Comparison of ENCODE assay signal across 33 mouse cellular contexts in the genomic region with DNA sequence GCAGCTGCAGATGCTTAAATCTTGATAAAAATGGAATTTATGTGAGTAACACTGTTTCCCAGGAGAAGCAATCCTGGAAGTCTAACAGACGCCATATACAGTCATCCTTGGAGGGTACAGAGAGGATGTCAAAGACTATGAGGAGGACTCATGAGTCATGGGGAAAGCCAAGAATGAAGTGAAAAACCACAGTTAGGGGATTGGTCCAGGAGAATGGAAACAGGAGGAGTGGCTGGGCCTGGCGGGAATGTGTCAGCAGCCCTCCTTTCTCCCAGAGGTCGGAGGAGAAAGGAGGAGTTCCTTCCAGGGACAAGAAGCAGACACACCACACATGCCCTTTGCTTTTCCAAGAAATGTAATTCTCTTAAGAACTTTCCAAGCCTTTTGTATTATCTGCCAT. TPM values are rescaled to one million over a fixed set of nuclear protein-coding genes. Genes with fewer than 3 reads are reported as not detected.
DNase-seq lines count a peak whose midpoint lies in the region; ATAC-seq and TF ChIP-seq lines count a peak whose summit lies in the region.
"Had no signal": no experiment of that assay in that cellular context is flagged by ENCODE, and none has a peak within 500 bp of the region (broad histone marks: within the 10 kb centered on the region; RNA-seq: fewer than 3 reads in every experiment).

No protein-coding gene starts in this region.

- DNase-seq in liver = no peak
- no peak for DNase-seq in forebrain, embryonic 11.5 days (ENCODE audit: low spot score)
- DNase-seq in thymus, postnatal 0 days (ENCODE audit: low spot score) = no peak
- DNase-seq: adrenal gland, postnatal 36 days; B cell, adult 2 months; cerebellum, adult 2 months; cerebellum, postnatal 36 days; gastrocnemius, postnatal 14 days; heart, adult 18-20 months; heart, postnatal 4 days; kidney, postnatal 14 days; liver, embryonic 13.5 days; lung, postnatal 4 days; retina, postnatal 1 day; right cerebral cortex, postnatal 14 days; thymus, postnatal 25 days had no signal

- H3K4me1 ChIP-seq in liver, embryonic 12.5 days = peaks cover 84% of the 10 kb centered on the region
- H3K4me1 ChIP-seq in bone marrow, adult 2 months (ENCODE audit: control insufficient read depth, insufficient read depth, low read length) = peaks cover 10% of the 10 kb centered on the region; the same call in 1 of the 2 replicates
- no peaks in the 10 kb centered on the region for H3K4me1 ChIP-seq in forebrain, embryonic 11.5 days (replicated peaks; ENCODE audit: control insufficient read depth, insufficient read depth, low read length)
- H3K4me1 ChIP-seq: lung, embryonic 15.5 days; stomach, embryonic 15.5 days had no signal

- H3K9me3 ChIP-seq in liver, embryonic 12.5 days (replicated peaks) = no peaks in the 10 kb centered on the region
- no peaks in the 10 kb centered on the region for H3K9me3 ChIP-seq in forebrain, embryonic 11.5 days (ENCODE audit: control insufficient read depth, low read length)
- H3K9me3 ChIP-seq: embryonic facial prominence, embryonic 12.5 days; limb, embryonic 12.5 days; liver, embryonic 13.5 days; lung, embryonic 15.5 days; megakaryocyte, embryonic 14.5 days; midbrain, embryonic 12.5 days; stomach, embryonic 15.5 days had no signal

- no peak overlapping the region for H3K4me2 ChIP-seq in liver, embryonic 12.5 days
- peak overlapping the region; percentile 13 for H3K4me2 ChIP-seq in myocyte (ENCODE audit: low read depth)
- H3K4me2 ChIP-seq in forebrain, embryonic 11.5 days (ENCODE audit: low read depth, low read length, severe bottlenecking) = no peak overlapping the region
- H3K4me2 ChIP-seq: embryonic facial prominence, embryonic 12.5 days; heart, embryonic 11.5 days; hindbrain, embryonic 14.5 days; limb, embryonic 12.5 days; liver, embryonic 13.5 days; lung, embryonic 15.5 days; midbrain, embryonic 12.5 days; stomach, embryonic 15.5 days had no signal

- H3K36me3 ChIP-seq in liver, embryonic 12.5 days = peaks cover 54% of the 10 kb centered on the region
- H3K36me3 ChIP-seq in C2C12 (ENCODE audit: control insufficient read depth, insufficient read depth) = no peaks in the 10 kb centered on the region
- no peaks in the 10 kb centered on the region for H3K36me3 ChIP-seq in myocyte (ENCODE audit: control insufficient read depth, insufficient read depth)
- no peaks in the 10 kb centered on the region for H3K36me3 ChIP-seq in forebrain, embryonic 11.5 days (ENCODE audit: control insufficient read depth, insufficient read depth, low read length)
- H3K36me3 ChIP-seq: embryonic facial prominence, embryonic 12.5 days; lung, embryonic 15.5 days; midbrain, embryonic 12.5 days; stomach, embryonic 15.5 days had no signal

- H3K27ac ChIP-seq in liver, embryonic 12.5 days = no peak overlapping the region; the same call in 1 of the 2 replicates
- peak overlapping the region; percentile 14; the same call in 1 of the 2 replicates for H3K27ac ChIP-seq in bone marrow, adult 2 months (ENCODE audit: control insufficient read depth, insufficient read depth, low read depth, low read length, poor library complexity)
- no peak overlapping the region for H3K27ac ChIP-seq in forebrain, embryonic 11.5 days (ENCODE audit: low read depth, low read length)
- H3K27ac ChIP-seq: embryonic facial prominence, embryonic 12.5 days; hindbrain, embryonic 14.5 days; limb, embryonic 12.5 days; lung, embryonic 15.5 days; midbrain, embryonic 12.5 days; stomach, embryonic 15.5 days had no signal

- 66% methylated on average over 3 of the region's 3 CpGs for WGBS in liver, embryonic 12.5 days (ENCODE audit: insufficient replicate concordance)
- 84% methylated on average over 3 of the region's 3 CpGs for WGBS in bone marrow, adult 2 months
- 80% methylated on average over 3 of the region's 3 CpGs for WGBS in forebrain, embryonic 11.5 days

- H3K9ac ChIP-seq in liver, embryonic 12.5 days = 0 out of 2 replicates have a peak overlapping the region, but pooled peaks have one; percentile 15
- H3K9ac ChIP-seq in forebrain, embryonic 11.5 days (ENCODE audit: low read length) = no peak overlapping the region
- H3K9ac ChIP-seq: embryonic facial prominence, embryonic 12.5 days; hindbrain, embryonic 14.5 days; limb, embryonic 12.5 days; liver, embryonic 13.5 days; lung, embryonic 15.5 days; midbrain, embryonic 12.5 days; stomach, embryonic 15.5 days had no signal

- ATAC-seq in liver, embryonic 12.5 days = no peak
- no peak for ATAC-seq in forebrain, embryonic 11.5 days (replicated peaks; ENCODE audit: low FRiP score)
- ATAC-seq in granulocyte monocyte progenitor cell, adult 5-6 weeks (replicated peaks; ENCODE audit: poor library complexity, severe bottlenecking) = no peak
- ATAC-seq: forebrain, embryonic 14.5 days; intestine, postnatal 0 days had no signal

- H3K27me3 ChIP-seq in liver, embryonic 12.5 days (replicated peaks) = no peaks in the 10 kb centered on the region
- no peaks in the 10 kb centered on the region for H3K27me3 ChIP-seq in C2C12 (ENCODE audit: control insufficient read depth, insufficient read depth, insufficient read length)
- no peaks in the 10 kb centered on the region for H3K27me3 ChIP-seq in myocyte (ENCODE audit: control insufficient read depth, insufficient read depth, insufficient read length)
- H3K27me3 ChIP-seq in forebrain, embryonic 11.5 days (ENCODE audit: control insufficient read depth, insufficient read depth, low read length) = no peaks in the 10 kb centered on the region
- H3K27me3 ChIP-seq: CH12.LX; embryonic facial prominence, embryonic 12.5 days; limb, embryonic 12.5 days; liver, embryonic 13.5 days; lung, embryonic 15.5 days; megakaryocyte, embryonic 14.5 days; midbrain, embryonic 12.5 days; stomach, embryonic 15.5 days had no signal

- H3K79me2 ChIP-seq in C2C12 (ENCODE audit: control insufficient read depth, insufficient read depth) = peaks cover 80% of the 10 kb centered on the region
- peaks cover 55% of the 10 kb centered on the region for H3K79me2 ChIP-seq in myocyte (ENCODE audit: control insufficient read depth, insufficient read depth)

- TF ChIP-seq CTCF in C2C12 (IDR thresholded peaks at IDR 0.05; ENCODE audit: control insufficient read depth, insufficient read depth, insufficient read length) = no peak
- no peak for TF ChIP-seq CTCF in bone marrow, adult 2 months (IDR thresholded peaks at IDR 0.05; ENCODE audit: control insufficient read depth, insufficient read depth, low read length)

- TF ChIP-seq POLR2A in bone marrow, adult 2 months (IDR thresholded peaks at IDR 0.05; ENCODE audit: borderline replicate concordance, control insufficient read depth, low read depth, low read length) = no peak
- no peak for TF ChIP-seq POLR2A in myocyte (IDR thresholded peaks at IDR 0.05; ENCODE audit: insufficient read length, low read depth)

- no peak overlapping the region for H3ac ChIP-seq in C2C12 (ENCODE audit: control insufficient read depth, insufficient read length, low read depth)
- no peak overlapping the region for H3ac ChIP-seq in myocyte (ENCODE audit: control insufficient read depth, insufficient read length)

- peaks cover 20% of the 10 kb centered on the region for H3K79me3 ChIP-seq in C2C12 (ENCODE audit: low read depth)

- no peak overlapping the region for H3K4me3 ChIP-seq in liver, embryonic 12.5 days
- H3K4me3 ChIP-seq in C2C12 (ENCODE audit: insufficient read depth, poor library complexity, severe bottlenecking) = no peak overlapping the region
- no peak overlapping the region for H3K4me3 ChIP-seq in bone marrow, adult 2 months (replicated peaks; ENCODE audit: control insufficient read depth, low read depth, low read length)
- no peak overlapping the region for H3K4me3 ChIP-seq in myocyte
- no peak overlapping the region for H3K4me3 ChIP-seq in forebrain, embryonic 11.5 days (ENCODE audit: low read depth, low read length)
- H3K4me3 ChIP-seq: embryonic facial prominence, embryonic 12.5 days; limb, embryonic 12.5 days; liver, embryonic 13.5 days; lung, embryonic 15.5 days; midbrain, embryonic 12.5 days; stomach, embryonic 15.5 days had no signal

TF ChIP-seq in C2C12, 6 proteins besides CTCF, POLR2A, EP300 and RAD21:
- TF ChIP-seq MYOG (IDR thresholded peaks at IDR 0.05; ENCODE audit: control insufficient read depth, extremely low read depth, insufficient read length) (no peak), FOSL1 (IDR thresholded peaks at IDR 0.05; ENCODE audit: insufficient read depth, low read length, poor library complexity, severe bottlenecking) (peak; percentile 76)

TF ChIP-seq in myocyte, 11 proteins besides CTCF, POLR2A, EP300 and RAD21:
- TF ChIP-seq E2F4 (IDR thresholded peaks at IDR 0.05; ENCODE audit: insufficient read depth) (peak; percentile 56), TCF12 (IDR thresholded peaks at IDR 0.05; ENCODE audit: insufficient read depth, poor library complexity, severe bottlenecking) (no peak)

RNA-seq across cellular contexts. Expression of gene Tbxas1, which starts 45.8 kb away (rescaled TPM):
- 11.3 and 12.9 TPM in 2 replicates for polyA plus RNA-seq in liver, embryonic 12.5 days (2016; fragmentation: Nextera tagmentation; extraction: Ambion mirVana)
- 0.06 TPM for polyA plus RNA-seq in C2C12 (2012; fragmentation: generic; extraction: Trizol)
- polyA plus RNA-seq in bone marrow, adult 2 months (2011; ENCODE audit: insufficient read depth, insufficient read length, low replicate concordance, missing spikeins) = 25.1 and 59.7 TPM in 2 replicates
- polyA plus RNA-seq in myocyte (2012; fragmentation: generic; extraction: Trizol) = not detected
- polyA plus RNA-seq in forebrain, embryonic 11.5 days (2014; fragmentation: Nextera tagmentation; extraction: Ambion mirVana) = 1.4 and 1.5 TPM in 2 replicates
- 2.0 and 2.5 TPM in 2 replicates for polyA plus RNA-seq in thymus, postnatal 0 days (2015; fragmentation: Nextera tagmentation; extraction: Ambion mirVana)
- total RNA-seq in granulocyte monocyte progenitor cell, adult 5-6 weeks (2014; fragmentation: Nextera tagmentation) = 12.4 and 26.0 TPM in 2 replicates
- 15.0 and 15.4 TPM in 2 replicates for total RNA-seq in granulocyte monocyte progenitor cell, adult 5-6 weeks (2017)
- total RNA-seq: CH12.LX, ES-E14 had no signal

RNA-seq across cellular contexts. Expression of gene Hipk2, which starts 46.5 kb away (rescaled TPM):
- polyA plus RNA-seq in liver, embryonic 12.5 days (2016; fragmentation: Nextera tagmentation; extraction: Ambion mirVana) = 26.8 and 28.9 TPM in 2 replicates
- 13.6 TPM for polyA plus RNA-seq in C2C12 (2012; fragmentation: generic; extraction: Trizol)
- polyA plus RNA-seq in bone marrow, adult 2 months (2011; ENCODE audit: insufficient read depth, insufficient read length, low replicate concordance, missing spikeins) = 23.4 and 39.5 TPM in 2 replicates
- polyA plus RNA-seq in myocyte (2012; fragmentation: generic; extraction: Trizol) = 11.3 TPM
- 31.0 and 33.5 TPM in 2 replicates for polyA plus RNA-seq in forebrain, embryonic 11.5 days (2014; fragmentation: Nextera tagmentation; extraction: Ambion mirVana)
- 3.1 and 7.1 TPM in 2 replicates for polyA plus RNA-seq in thymus, postnatal 0 days (2015; fragmentation: Nextera tagmentation; extraction: Ambion mirVana)
- 51.0 and 55.5 TPM in 2 replicates for total RNA-seq in granulocyte monocyte progenitor cell, adult 5-6 weeks (2014; fragmentation: Nextera tagmentation)
- 12.8 and 17.0 TPM in 2 replicates for total RNA-seq in granulocyte monocyte progenitor cell, adult 5-6 weeks (2017)
